Mouse (Mus musculus): ENCODE measurements around the gene Prkca.
"Not testable (repeated sequence)": the region's sequence is repeated elsewhere in the genome, so short reads cannot be mapped to it uniquely, and the experiment has no call there.

Prkca gene

GRCm38 (mm10) chr11:108118221-108118620 lies 225.5 kb downstream of the Prkca start:
- DNase-seq (ENCODE audit: low spot score), result no peak

DNA sequence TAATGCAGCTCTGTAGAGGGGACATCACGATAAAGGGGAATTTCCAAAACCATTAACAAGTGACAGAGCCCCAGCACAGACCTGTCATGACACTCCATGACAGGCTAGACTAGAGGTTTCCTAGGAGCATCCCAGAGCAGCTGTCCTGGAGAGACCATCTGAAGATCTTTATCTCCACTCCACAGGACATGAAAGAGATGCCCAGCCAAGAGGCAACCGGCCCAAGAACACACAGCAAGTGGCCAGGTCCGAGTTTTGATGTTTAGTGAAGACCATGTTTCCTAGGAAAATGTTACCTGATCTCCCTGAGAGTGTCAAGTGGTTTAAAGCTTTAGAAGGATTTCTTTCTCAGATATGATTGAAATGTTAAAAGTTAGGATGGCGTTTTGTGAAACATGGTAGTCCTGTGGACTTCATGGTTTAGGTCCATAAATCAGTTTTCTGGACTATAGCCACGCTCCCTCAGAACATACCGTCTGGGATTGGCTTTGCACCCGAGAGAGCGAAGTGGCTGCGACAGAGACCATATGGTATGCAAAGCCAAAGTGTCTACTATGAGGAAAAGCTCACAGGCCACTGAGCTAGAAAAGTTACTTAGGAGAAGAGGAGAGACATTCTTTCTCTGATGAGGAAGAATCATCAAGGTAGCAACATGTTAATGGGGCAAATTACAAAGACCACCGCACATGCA lies 226.2 kb downstream of the Prkca start:
- DNase-seq (ENCODE audit: low spot score), result no peak

DNA sequence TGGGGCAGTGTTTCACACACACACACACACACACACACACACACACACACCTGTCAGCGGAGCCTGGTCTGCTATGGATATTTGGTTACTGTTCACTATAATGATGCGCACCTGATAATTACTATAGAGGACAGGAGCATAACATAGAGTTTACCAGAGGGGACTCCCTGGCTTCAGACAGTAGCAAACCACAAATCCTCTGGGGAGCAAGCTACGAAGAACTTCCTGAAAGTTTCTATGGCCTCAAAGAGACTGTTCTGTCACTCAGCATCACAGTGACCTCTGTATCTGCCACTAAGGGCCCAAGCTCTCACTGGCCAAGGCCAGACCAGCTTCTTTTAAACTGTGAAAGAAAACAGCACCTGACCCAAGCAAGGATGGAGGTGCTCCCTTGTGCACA lies 229.6 kb downstream of the Prkca start:
- DNase-seq (ENCODE audit: low spot score), result no peak

DNA sequence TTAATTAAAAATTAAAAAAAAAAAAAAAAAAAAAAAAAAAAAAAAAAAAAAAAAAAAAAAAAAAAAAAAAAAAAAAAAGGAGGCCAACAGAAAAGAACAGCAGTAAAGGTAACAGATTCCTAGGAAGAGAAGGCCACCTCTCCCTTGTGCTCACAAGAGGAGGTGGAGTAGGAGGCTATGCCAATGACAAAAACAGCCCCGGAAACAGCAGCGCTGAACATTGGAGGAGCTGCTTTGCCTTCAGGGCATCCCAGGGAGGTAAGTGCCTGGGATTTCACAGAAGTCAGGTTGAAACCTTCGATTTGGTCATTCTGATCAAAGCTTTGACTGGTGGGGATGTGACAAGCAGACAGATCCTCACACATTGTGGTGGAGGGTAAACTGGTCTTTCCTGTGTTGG lies 231.3 kb downstream of the Prkca start:
- no peak for DNase-seq (ENCODE audit: low spot score)

- DNase-seq (ENCODE audit: low spot score), result no peak
These were observed 239.6 kb downstream of the Prkca start for GRCm38 (mm10) chr11:108104085-108104484.

- no peak for DNase-seq (ENCODE audit: low spot score)
These were observed 242.3 kb downstream of the Prkca start for GRCm38 (mm10) chr11:108101280-108101950.

- DNase-seq (ENCODE audit: low spot score), result no peak
These were observed 245.4 kb downstream of the Prkca start for GRCm38 (mm10) chr11:108098306-108098705.

DNA sequence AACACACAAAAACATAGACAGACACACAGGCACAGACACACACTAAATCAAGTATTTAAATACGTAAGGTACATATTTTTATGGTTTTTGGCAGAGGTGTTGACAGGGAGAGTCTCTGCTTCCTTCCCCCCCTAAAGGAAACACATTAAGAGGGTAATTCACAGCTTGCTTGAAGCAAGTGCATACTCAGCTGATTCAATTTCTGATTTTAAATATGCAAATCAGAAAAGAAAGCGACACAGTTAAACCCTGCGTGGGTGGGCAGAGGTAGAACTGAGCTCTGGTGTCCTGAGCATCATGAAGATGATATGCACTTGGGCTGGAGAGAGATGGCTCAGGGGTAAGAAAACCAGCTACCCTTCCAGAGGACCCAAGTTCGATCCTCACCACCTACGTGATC lies 248.9 kb downstream of the Prkca start:
- DNase-seq (ENCODE audit: low spot score), result no peak

GRCm38 (mm10) chr11:108093248-108093647 lies 250.5 kb downstream of the Prkca start:
- DNase-seq (ENCODE audit: low spot score), result no peak

DNA sequence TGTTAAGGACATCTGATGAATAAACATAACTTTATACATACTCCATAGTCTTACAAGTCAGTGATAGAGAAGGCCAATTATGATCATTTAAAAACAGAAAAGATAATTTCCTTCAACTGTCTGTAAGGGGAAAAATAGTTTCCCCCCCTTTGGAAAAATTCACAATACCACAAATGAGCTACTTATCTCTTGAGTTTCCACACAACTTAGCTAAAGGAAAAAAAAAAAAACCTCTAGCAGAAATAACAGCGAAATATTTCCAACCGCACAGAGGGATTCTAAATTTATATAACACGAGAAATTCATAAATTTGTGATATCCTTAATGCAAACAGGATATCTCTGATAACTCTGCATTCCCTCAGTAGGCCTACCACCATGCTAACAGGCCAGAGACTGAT lies 252.5 kb downstream of the Prkca start:
- no peak for DNase-seq (ENCODE audit: low spot score)

DNA sequence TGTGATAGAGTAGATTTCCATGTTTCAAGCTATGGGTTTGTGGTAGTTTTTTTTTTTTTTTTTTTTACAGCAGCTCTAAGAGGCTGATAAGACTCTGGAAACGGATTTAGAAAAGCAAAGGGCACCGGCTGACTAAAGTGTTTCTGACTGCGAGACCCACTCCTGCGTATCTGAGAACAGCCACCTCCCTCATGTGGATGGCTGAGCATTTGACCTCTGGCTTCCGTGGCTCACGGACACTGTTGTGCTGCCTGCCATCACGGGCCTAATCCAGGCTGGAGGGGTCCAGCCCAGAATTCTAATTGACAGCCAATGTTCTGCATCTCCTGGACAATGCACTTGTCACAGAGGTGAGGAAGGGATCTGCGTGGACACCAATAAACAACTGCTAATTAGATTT lies 253.0 kb downstream of the Prkca start:
- no peak for DNase-seq (ENCODE audit: low spot score)

DNA sequence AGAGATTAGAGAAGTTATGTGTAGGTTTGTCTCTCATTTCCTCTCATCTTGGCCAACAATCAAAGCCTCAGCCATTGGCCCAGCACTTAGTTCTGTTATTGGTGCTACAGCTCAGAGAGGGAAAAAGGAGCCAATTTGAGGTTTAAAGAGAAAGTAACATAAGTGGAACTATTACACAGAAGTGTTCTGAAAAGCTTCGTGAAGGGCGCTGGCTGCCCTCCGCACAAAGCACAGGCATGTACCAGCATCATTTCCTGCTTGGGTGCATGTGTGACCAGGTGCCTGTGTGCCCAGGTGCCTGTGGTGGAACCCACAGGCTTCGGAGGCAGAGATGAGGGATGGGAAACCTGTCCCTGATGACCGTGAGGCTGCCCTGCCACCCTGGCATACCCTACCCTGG lies 255.7 kb downstream of the Prkca start:
- DNase-seq (ENCODE audit: low spot score), result no peak

GRCm38 (mm10) chr11:108087105-108087700 lies 256.5 kb downstream of the Prkca start:
- DNase-seq (ENCODE audit: low spot score), result not testable (repeated sequence)

- no peak for DNase-seq (ENCODE audit: low spot score)
These were observed 261.1 kb downstream of the Prkca start for GRCm38 (mm10) chr11:108082673-108083072.

- no peak for DNase-seq (ENCODE audit: low spot score)
These were observed 263.6 kb downstream of the Prkca start for GRCm38 (mm10) chr11:108079946-108080650.

DNA sequence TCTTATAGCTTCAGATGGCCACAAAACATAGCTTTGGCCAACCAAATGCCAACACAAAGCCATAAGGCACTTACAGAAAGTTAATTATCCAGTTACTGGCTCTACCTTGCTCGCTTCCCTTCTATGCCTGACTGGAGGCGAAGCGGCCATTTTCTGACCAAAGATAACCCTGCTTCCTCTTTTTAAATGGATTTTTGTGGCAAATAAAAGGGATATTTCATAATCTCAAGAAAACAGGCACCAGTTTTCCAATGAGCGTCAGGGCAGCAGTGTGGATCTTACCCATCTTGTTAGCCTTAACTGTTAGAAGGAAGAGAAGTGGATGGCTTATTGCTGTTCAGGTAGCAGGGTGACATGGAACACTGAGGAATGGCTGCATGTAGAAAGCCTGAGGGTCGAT lies 264.3 kb downstream of the Prkca start:
- DNase-seq (ENCODE audit: low spot score), result no peak

- DNase-seq (ENCODE audit: low spot score), result no peak
These were observed 266.2 kb downstream of the Prkca start for GRCm38 (mm10) chr11:108077514-108077913.

- no peak for DNase-seq (ENCODE audit: low spot score)
These were observed 271.0 kb downstream of the Prkca start for GRCm38 (mm10) chr11:108072606-108073243.

- no peak for DNase-seq (ENCODE audit: low spot score)
These were observed 272.5 kb downstream of the Prkca start for GRCm38 (mm10) chr11:108071230-108071629.

DNA sequence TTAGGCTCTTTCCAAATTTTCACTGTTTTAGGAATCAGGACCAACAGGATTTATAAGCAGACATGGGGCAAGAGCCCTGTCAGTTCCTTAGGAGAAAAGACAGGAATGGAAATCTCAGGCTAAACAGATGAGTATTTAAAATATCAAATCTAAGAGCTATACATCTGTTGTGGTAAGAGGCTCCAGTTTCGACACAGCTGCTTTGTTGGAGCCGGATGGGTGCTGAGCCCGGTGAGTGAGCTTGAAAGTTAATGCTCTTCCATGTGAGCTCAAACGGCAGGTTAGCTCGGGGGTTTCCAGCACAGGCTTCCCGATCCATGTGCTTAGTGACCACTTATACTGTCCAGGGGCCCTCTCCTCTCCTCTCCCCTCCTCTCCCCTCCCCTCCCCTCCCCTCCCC lies 273.7 kb downstream of the Prkca start:
- no peak for DNase-seq (ENCODE audit: low spot score)

GRCm38 (mm10) chr11:108068430-108068829 lies 275.3 kb downstream of the Prkca start:
- no peak for DNase-seq (ENCODE audit: low spot score)

DNA sequence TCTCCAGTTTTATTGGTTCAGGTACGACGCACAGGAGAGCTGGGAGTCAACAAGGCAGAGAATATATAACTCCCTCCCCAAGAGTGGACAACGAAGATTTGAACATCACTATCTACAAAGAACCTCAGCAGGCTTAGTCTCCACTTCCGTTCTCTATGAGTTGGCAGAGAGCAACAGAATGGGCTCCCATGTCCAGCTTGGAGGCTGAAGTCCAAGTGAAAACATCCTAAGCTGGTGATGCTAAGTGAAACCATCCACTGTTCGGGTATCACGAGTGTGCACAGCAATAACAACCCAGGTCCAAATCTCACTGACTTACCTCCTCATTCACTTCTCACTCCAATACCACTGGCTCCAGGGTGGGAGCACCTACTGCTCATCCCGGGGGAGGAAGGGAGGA lies 276.6 kb downstream of the Prkca start:
- DNase-seq (ENCODE audit: low spot score), result no peak

All from ovary, postnatal 36 days (tissue).